ENCODE assay signal across 23 mouse cellular contexts in genomic region chr16:57528457-57528856, GRCm38 (mm10).
DNase-seq lines count a peak whose midpoint lies in the region; ATAC-seq and TF ChIP-seq lines count a peak whose summit lies in the region.
"Had no signal": no experiment of that assay in that cellular context is flagged by ENCODE, and none has a peak within 500 bp of the region (broad histone marks: within the 10 kb centered on the region; RNA-seq: fewer than 3 reads in every experiment).

No protein-coding gene starts in this region.

- H3K27me3 ChIP-seq in forebrain, embryonic 15.5 days: no peaks in the 10 kb centered on the region
- no peaks in the 10 kb centered on the region for H3K27me3 ChIP-seq in forebrain, embryonic 11.5 days (ENCODE audit: control insufficient read depth, insufficient read depth, low read length)
- H3K27me3 ChIP-seq in intestine, embryonic 14.5 days (replicated peaks; ENCODE audit: control insufficient read depth, insufficient read depth, low read length): no peaks in the 10 kb centered on the region
- no peaks in the 10 kb centered on the region for H3K27me3 ChIP-seq in intestine, postnatal 0 days (replicated peaks; ENCODE audit: control insufficient read depth, insufficient read depth, low read length)
- no peaks in the 10 kb centered on the region for H3K27me3 ChIP-seq in forebrain, embryonic 16.5 days (replicated peaks; ENCODE audit: control insufficient read depth, insufficient read depth, low read length)
- no peaks in the 10 kb centered on the region for H3K27me3 ChIP-seq in stomach, embryonic 15.5 days (replicated peaks)
- H3K27me3 ChIP-seq: embryonic facial prominence, embryonic 15.5 days; Patski had no signal

- 55% methylated on average over 4 of the region's 4 CpGs for WGBS in forebrain, embryonic 15.5 days
- WGBS in forebrain, embryonic 11.5 days: 89% methylated on average over 4 of the region's 4 CpGs
- WGBS in intestine, embryonic 14.5 days: 55% methylated on average over 4 of the region's 4 CpGs
- WGBS in intestine, postnatal 0 days: 55% methylated on average over 4 of the region's 4 CpGs
- WGBS in forebrain, embryonic 16.5 days: 58% methylated on average over 4 of the region's 4 CpGs
- WGBS in stomach, embryonic 15.5 days: 43% methylated on average over 4 of the region's 4 CpGs

- no peak overlapping the region for H3K4me2 ChIP-seq in forebrain, embryonic 15.5 days (replicated peaks)
- H3K4me2 ChIP-seq in forebrain, embryonic 11.5 days (ENCODE audit: low read depth, low read length, severe bottlenecking): no peak overlapping the region
- H3K4me2 ChIP-seq in intestine, embryonic 14.5 days (ENCODE audit: low read length): no peak overlapping the region
- H3K4me2 ChIP-seq in intestine, postnatal 0 days (replicated peaks; ENCODE audit: low read depth): no peak overlapping the region
- no peak overlapping the region for H3K4me2 ChIP-seq in forebrain, embryonic 16.5 days (ENCODE audit: low read length)
- no peak overlapping the region for H3K4me2 ChIP-seq in stomach, embryonic 15.5 days
- H3K4me2 ChIP-seq: embryonic facial prominence, embryonic 15.5 days; liver, embryonic 11.5 days; lung, embryonic 14.5 days had no signal

- H3K4me1 ChIP-seq in forebrain, embryonic 15.5 days: no peaks in the 10 kb centered on the region
- H3K4me1 ChIP-seq in forebrain, embryonic 11.5 days (replicated peaks; ENCODE audit: control insufficient read depth, insufficient read depth, low read length): no peaks in the 10 kb centered on the region
- peaks cover 18% of the 10 kb centered on the region; the same call in 1 of the 2 replicates for H3K4me1 ChIP-seq in intestine, embryonic 14.5 days (replicated peaks; ENCODE audit: control insufficient read depth, insufficient read depth, low read length)
- no peaks in the 10 kb centered on the region for H3K4me1 ChIP-seq in intestine, postnatal 0 days (replicated peaks; ENCODE audit: control insufficient read depth, insufficient read depth, low read length)
- H3K4me1 ChIP-seq in forebrain, embryonic 16.5 days (replicated peaks; ENCODE audit: control insufficient read depth, insufficient read depth, low read length): no peaks in the 10 kb centered on the region
- no peaks in the 10 kb centered on the region; the same call in 1 of the 2 replicates for H3K4me1 ChIP-seq in stomach, embryonic 15.5 days

- H3K27ac ChIP-seq in forebrain, embryonic 15.5 days (replicated peaks): no peak overlapping the region
- H3K27ac ChIP-seq in forebrain, embryonic 11.5 days (ENCODE audit: low read depth, low read length): no peak overlapping the region
- H3K27ac ChIP-seq in intestine, embryonic 14.5 days (ENCODE audit: low read depth): no peak overlapping the region
- no peak overlapping the region for H3K27ac ChIP-seq in intestine, postnatal 0 days (ENCODE audit: low read depth, low read length)
- H3K27ac ChIP-seq in forebrain, embryonic 16.5 days (ENCODE audit: low read length): no peak overlapping the region
- peak overlapping the region; percentile 76 for H3K27ac ChIP-seq in stomach, embryonic 15.5 days
- H3K27ac ChIP-seq: embryonic facial prominence, embryonic 15.5 days; layer of hippocampus, adult 2 months had no signal

- 0 out of 2 replicates have a peak, but pooled peaks have one; percentile 48 for ATAC-seq in forebrain, embryonic 15.5 days (replicated peaks)
- ATAC-seq in forebrain, embryonic 11.5 days (replicated peaks; ENCODE audit: low FRiP score): no peak
- no peak for ATAC-seq in intestine, embryonic 14.5 days (replicated peaks; ENCODE audit: low FRiP score, low TSS enrichment, low read depth)
- ATAC-seq in intestine, postnatal 0 days: no peak
- peak; percentile 33; the same call in 1 of the 2 replicates for ATAC-seq in forebrain, embryonic 16.5 days
- ATAC-seq in stomach, embryonic 15.5 days (ENCODE audit: insufficient read depth, low FRiP score, low read depth): no peak
- ATAC-seq: activated CD4-positive, CD25-positive, alpha-beta regulatory T cell, adult 4 months; hindbrain, embryonic 16.5 days; Patski had no signal

- no peaks in the 10 kb centered on the region for H3K36me3 ChIP-seq in forebrain, embryonic 15.5 days
- no peaks in the 10 kb centered on the region for H3K36me3 ChIP-seq in forebrain, embryonic 11.5 days (ENCODE audit: control insufficient read depth, insufficient read depth, low read length)
- no peaks in the 10 kb centered on the region for H3K36me3 ChIP-seq in intestine, embryonic 14.5 days (ENCODE audit: control insufficient read depth, insufficient read depth, low read length)
- H3K36me3 ChIP-seq in intestine, postnatal 0 days (ENCODE audit: control insufficient read depth, insufficient read depth): no peaks in the 10 kb centered on the region
- H3K36me3 ChIP-seq in forebrain, embryonic 16.5 days (ENCODE audit: control insufficient read depth, insufficient read depth): no peaks in the 10 kb centered on the region
- H3K36me3 ChIP-seq in stomach, embryonic 15.5 days: no peaks in the 10 kb centered on the region
- H3K36me3 ChIP-seq: embryonic facial prominence, embryonic 15.5 days had no signal

- no peak for TF ChIP-seq CTCF in intestine, postnatal 0 days (IDR thresholded peaks at IDR 0.05; ENCODE audit: low read depth)

- no peaks in the 10 kb centered on the region for H3K9me3 ChIP-seq in forebrain, embryonic 15.5 days
- H3K9me3 ChIP-seq in forebrain, embryonic 11.5 days (ENCODE audit: control insufficient read depth, low read length): no peaks in the 10 kb centered on the region
- no peaks in the 10 kb centered on the region for H3K9me3 ChIP-seq in intestine, embryonic 14.5 days (ENCODE audit: control insufficient read depth, low read length)
- no peaks in the 10 kb centered on the region for H3K9me3 ChIP-seq in intestine, postnatal 0 days (ENCODE audit: control insufficient read depth)
- no peaks in the 10 kb centered on the region for H3K9me3 ChIP-seq in forebrain, embryonic 16.5 days (ENCODE audit: control insufficient read depth, low read length)
- no peaks in the 10 kb centered on the region for H3K9me3 ChIP-seq in stomach, embryonic 15.5 days
- H3K9me3 ChIP-seq: embryonic facial prominence, embryonic 15.5 days had no signal

- no peak overlapping the region for H3K9ac ChIP-seq in forebrain, embryonic 15.5 days (replicated peaks)
- H3K9ac ChIP-seq in forebrain, embryonic 11.5 days (ENCODE audit: low read length): no peak overlapping the region
- no peak overlapping the region for H3K9ac ChIP-seq in intestine, embryonic 14.5 days (ENCODE audit: low read length)
- H3K9ac ChIP-seq in intestine, postnatal 0 days (ENCODE audit: low read depth, low read length): no peak overlapping the region
- no peak overlapping the region for H3K9ac ChIP-seq in forebrain, embryonic 16.5 days (replicated peaks; ENCODE audit: low read depth, low read length)
- H3K9ac ChIP-seq in stomach, embryonic 15.5 days: no peak overlapping the region
- H3K9ac ChIP-seq: embryonic facial prominence, embryonic 15.5 days; lung, embryonic 14.5 days had no signal

- H3K4me3 ChIP-seq in forebrain, embryonic 15.5 days: no peak overlapping the region
- H3K4me3 ChIP-seq in forebrain, embryonic 11.5 days (ENCODE audit: low read depth, low read length): no peak overlapping the region
- no peak overlapping the region for H3K4me3 ChIP-seq in intestine, embryonic 14.5 days (ENCODE audit: low read depth, low read length)
- H3K4me3 ChIP-seq in intestine, postnatal 0 days (ENCODE audit: low read depth, low read length): no peak overlapping the region
- H3K4me3 ChIP-seq in forebrain, embryonic 16.5 days (replicated peaks; ENCODE audit: low read length): no peak overlapping the region
- no peak overlapping the region for H3K4me3 ChIP-seq in stomach, embryonic 15.5 days (replicated peaks)
- H3K4me3 ChIP-seq: embryonic facial prominence, embryonic 15.5 days; layer of hippocampus, adult 2 months had no signal

- no peak for DNase-seq in forebrain, embryonic 11.5 days (ENCODE audit: low spot score)
- peak; percentile 44 for DNase-seq in intestine, embryonic 14.5 days (ENCODE audit: low spot score)
- no peak for DNase-seq in ovary, postnatal 10 days (ENCODE audit: low spot score)
- no peak for DNase-seq in gastrocnemius, adult 8-10 months (ENCODE audit: low spot score in 2 of 2)
- DNase-seq: adrenal gland, postnatal 14 days; cerebellum, adult 9-11 months; embryo, embryonic 11 days; heart, postnatal 10 days; kidney, adult 18-20 months; kidney, postnatal 10 days; left cerebral cortex, postnatal 4 days; lung, embryonic 14.5 days; thymus, adult 18-20 months had no signal

Comparison
In these comparisons a context has a peak if more than half of its experiments do, and no peak if none do; other contexts are left out.
1. ATAC-seq: peak in forebrain, embryonic 15.5 days (single experiment) and forebrain, embryonic 16.5 days (single experiment); none in forebrain, embryonic 11.5 days (single experiment), intestine, embryonic 14.5 days (single experiment), intestine, postnatal 0 days (single experiment) and stomach, embryonic 15.5 days (single experiment).